Mouse (Mus musculus) embryonic facial prominence, embryonic 10.5 days (tissue): Measurements from ENCODE around the gene Mtfr1l. TPM values are rescaled to one million over a fixed set of nuclear protein-coding genes. Genes with fewer than 3 reads are reported as not detected.
A peak's percentile ranks its signal among the peaks of the same experiment; 100 is the strongest.
"Not testable (repeated sequence)": the region's sequence is repeated elsewhere in the genome, so short reads cannot be mapped to it uniquely, and the experiment has no call there.

Experiments used
- DNase-seq: peaks from one replicate; pipeline ENCODE4 v3.0.0-alpha.2; 2017; ENCODE audit warnings: low spot score
- H3K27ac ChIP-seq: fragments of 300-500 bp; sonication (generic); replicated peaks from 2 replicates; pipeline ENCODE4 v1.5.1; 2016; ENCODE audit warnings: mild to moderate bottlenecking
- H3K27me3 ChIP-seq: fragments of 300-500 bp; sonication (generic); replicated peaks from 2 replicates; pipeline ENCODE4 v1.6.1; 2016; ENCODE audit warnings: low read depth, mild to moderate bottlenecking; ENCODE audit not compliant: poor library complexity, severe bottlenecking
- H3K36me3 ChIP-seq: fragments of 300-500 bp; sonication (generic); replicated peaks from 2 replicates; pipeline ENCODE4 v1.6.1; 2016; ENCODE audit warnings: mild to moderate bottlenecking, moderate library complexity
- H3K4me1 ChIP-seq: fragments of 300-500 bp; sonication (generic); 2 replicates; pipeline ENCODE4 v1.6.1; 2016
- H3K4me3 ChIP-seq: fragments of 300-500 bp; sonication (generic); 2 replicates; pipeline ENCODE4 v1.5.1; 2016; ENCODE audit warnings: mild to moderate bottlenecking, moderate library complexity
- H3K9me3 ChIP-seq: fragments of 300-500 bp; sonication (generic); 2 replicates; pipeline ENCODE4 v1.6.1; 2016; ENCODE audit warnings: mild to moderate bottlenecking
- WGBS: fragments of 180-500 bp; shearing (Covaris S2); methylation state at CpG from one replicate; pipeline ENCODE4 v1.1.7; 2016; 5-methylcytosine and 5-hydroxymethylcytosine counted together
- polyA plus RNA-seq: library from polyadenylated mRNA; unstranded; fragments of >200 nt; fragmentation: Nextera tagmentation; extraction: Ambion mirVana; gene quantifications from 2 replicates; pipeline ENCODE4 v1.2.1, GENCODE M21; 2016

Mtfr1l gene
- polyA plus RNA-seq, 1 experiment from 2014 or later: 114 TPM

DNA sequence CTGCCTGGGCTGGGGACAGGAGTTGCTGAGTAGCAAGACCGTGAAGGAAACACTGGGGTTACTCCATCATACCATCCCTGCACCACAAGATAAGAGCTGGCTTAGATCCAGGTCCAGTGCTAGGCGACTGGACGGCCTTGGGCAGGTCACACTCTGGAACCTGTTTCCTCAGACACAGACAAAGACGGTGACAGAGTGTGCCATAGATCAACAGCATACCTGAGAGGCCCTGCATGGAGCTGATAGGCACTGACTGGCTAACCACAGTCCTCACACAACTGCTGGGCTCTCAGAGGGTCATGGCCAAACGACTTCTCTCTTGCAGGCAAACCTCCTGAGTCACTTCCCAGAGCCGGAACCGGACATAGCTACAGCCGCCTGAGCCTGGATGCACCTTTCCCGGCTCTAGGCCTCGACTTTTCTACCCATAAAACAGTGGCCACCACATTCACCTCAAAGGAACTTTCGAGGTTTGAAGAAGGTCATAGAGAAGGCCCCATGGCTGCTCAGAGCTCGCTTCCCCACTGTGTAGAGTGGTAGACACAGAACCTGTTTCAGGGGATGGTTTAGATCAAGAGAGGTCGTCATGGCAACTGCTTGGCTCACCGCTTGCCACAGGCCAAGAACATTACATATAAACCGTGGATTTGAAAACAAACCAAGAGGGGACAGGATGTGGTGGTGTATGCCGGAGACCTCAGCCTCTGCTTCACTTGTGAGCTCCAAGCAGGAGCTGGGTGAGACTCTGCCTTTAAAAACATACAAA lies 40.2 kb downstream of the Mtfr1l start:
- DNase-seq: peak; percentile 41
- peak overlapping the region; percentile 36; the same call in 1 of the 2 replicates for H3K27ac ChIP-seq
- no peaks in the 10 kb centered on the region for H3K9me3 ChIP-seq
- 73% methylated on average over 16 of the region's 16 CpGs for WGBS
- H3K36me3 ChIP-seq: no peaks in the 10 kb centered on the region
- no peak overlapping the region for H3K4me3 ChIP-seq
- peaks cover 32% of the 10 kb centered on the region for H3K4me1 ChIP-seq
- H3K27me3 ChIP-seq: peaks cover 27% of the 10 kb centered on the region

DNA sequence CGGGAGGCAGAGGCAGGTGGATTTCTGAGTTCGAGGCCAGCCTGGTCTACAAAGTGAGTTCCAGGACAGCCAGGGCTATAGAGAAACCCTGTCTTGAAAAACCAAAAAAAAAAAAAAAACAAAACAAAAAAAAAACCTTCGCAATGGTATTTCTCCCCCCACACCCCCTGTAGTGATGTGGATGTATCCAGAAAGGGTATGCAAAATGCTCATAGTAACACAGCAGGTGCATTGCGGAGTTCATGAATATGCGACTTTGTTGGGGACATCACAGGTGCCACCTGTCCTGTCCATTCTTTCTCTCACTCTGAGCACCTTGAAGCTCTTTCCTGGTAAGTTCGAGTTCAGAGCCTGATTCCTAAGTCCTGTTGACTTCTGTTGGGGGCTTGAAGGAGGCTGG lies 41.0 kb downstream of the Mtfr1l start:
- H3K36me3 ChIP-seq, H3K9me3 ChIP-seq, H3K4me3 ChIP-seq, H3K27ac ChIP-seq, DNase-seq: not testable (repeated sequence)
- WGBS: 89% methylated on average over 6 of the region's 6 CpGs
- peaks cover 27% of the 10 kb centered on the region for H3K27me3 ChIP-seq
- peaks cover 32% of the 10 kb centered on the region for H3K4me1 ChIP-seq

DNA sequence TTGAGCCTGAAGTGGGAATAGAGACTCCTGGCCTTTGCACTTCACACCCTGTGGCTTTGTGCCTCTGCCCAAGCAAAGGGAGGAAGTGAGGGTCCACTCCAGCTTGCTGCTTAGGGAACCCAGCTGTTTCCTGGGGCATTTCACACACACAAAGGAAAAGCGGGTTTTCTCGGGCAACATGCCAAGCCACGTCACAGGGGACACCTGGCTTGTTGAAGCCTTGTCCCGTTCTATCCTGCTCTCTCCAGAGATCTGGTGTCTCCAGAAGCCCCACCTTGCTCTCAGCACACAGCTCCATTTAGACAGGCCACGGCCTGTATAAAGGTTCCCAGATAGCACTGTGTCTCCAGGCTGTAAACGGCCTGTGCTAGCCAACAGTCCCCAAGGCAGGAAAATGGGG lies 43.5 kb downstream of the Mtfr1l start:
- Histone ChIP-seq H3K27ac (no peak overlapping the region), H3K27me3 (peaks cover 11% of the 10 kb centered on the region), H3K9me3 (no peaks in the 10 kb centered on the region), H3K4me3 (no peak overlapping the region), H3K4me1 (peaks cover 25% of the 10 kb centered on the region), H3K36me3 (no peaks in the 10 kb centered on the region)
- no peak for DNase-seq
- WGBS: 86% methylated on average over 6 of the region's 6 CpGs

DNA sequence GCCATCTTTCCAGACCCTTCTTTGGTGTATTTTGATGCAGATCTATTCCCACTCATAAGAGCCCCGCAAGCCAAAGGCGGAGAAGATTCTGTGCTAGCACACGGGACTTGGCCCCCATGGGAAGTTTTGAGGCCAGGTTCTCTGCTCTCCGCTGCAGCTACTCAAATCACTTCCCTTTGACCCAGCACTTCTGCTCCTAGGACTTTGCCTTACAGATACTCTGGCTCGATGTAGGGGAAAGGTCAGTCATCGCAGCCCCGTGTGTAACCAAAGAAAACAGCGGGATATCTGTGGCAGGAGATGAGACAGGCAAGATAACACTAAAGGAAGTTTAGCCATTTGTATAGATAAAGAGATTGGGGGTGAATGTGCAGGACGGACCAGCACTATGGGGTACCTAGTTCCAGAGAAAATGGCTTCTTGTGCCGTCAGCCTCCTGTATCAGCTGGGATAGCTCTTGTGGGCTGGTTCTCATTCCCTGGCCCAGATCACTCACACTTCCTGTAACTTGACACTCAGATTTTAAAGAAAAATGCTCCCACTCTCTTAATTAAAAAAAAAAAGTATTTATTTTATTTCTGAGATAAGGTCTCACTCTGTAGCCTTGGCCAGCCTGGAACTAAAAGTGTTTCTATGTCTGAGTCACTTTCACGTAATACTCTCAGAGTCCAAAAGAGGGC lies 45.1 kb downstream of the Mtfr1l start:
- Histone ChIP-seq H3K27me3 (no peaks in the 10 kb centered on the region), H3K36me3 (no peaks in the 10 kb centered on the region), H3K4me1 (peaks cover 14% of the 10 kb centered on the region), H3K4me3 (no peak overlapping the region), H3K9me3 (no peaks in the 10 kb centered on the region), H3K27ac (no peak overlapping the region)
- WGBS: 87% methylated on average over 11 of the region's 11 CpGs
- DNase-seq: no peak

DNA sequence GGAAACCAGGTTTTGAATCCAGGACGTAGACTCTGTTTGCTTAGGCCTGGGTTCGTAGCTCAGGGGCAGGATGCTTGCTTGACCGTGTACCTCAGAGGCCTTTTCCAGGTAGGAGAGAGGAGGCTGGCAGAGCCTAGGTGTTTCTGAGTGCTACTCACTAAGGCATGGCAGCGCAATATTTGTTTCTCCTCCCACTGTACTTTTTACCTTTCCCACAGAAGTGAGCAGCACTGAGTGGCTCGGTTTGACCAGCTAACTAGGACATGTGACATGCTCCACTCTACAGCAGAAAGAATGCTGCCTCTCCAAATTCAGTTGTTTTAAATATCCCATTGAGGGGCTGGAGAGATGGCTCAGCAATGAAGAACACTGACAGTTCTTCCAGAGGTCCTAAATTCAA lies 47.0 kb downstream of the Mtfr1l start:
- Histone ChIP-seq H3K9me3 (no peaks in the 10 kb centered on the region), H3K27ac (no peak overlapping the region), H3K4me3 (no peak overlapping the region), H3K36me3 (no peaks in the 10 kb centered on the region), H3K27me3 (peaks cover 13% of the 10 kb centered on the region; the same call in 1 of the 2 replicates), H3K4me1 (peaks cover 13% of the 10 kb centered on the region)
- 92% methylated on average over 5 of the region's 5 CpGs for WGBS
- DNase-seq: no peak

DNA sequence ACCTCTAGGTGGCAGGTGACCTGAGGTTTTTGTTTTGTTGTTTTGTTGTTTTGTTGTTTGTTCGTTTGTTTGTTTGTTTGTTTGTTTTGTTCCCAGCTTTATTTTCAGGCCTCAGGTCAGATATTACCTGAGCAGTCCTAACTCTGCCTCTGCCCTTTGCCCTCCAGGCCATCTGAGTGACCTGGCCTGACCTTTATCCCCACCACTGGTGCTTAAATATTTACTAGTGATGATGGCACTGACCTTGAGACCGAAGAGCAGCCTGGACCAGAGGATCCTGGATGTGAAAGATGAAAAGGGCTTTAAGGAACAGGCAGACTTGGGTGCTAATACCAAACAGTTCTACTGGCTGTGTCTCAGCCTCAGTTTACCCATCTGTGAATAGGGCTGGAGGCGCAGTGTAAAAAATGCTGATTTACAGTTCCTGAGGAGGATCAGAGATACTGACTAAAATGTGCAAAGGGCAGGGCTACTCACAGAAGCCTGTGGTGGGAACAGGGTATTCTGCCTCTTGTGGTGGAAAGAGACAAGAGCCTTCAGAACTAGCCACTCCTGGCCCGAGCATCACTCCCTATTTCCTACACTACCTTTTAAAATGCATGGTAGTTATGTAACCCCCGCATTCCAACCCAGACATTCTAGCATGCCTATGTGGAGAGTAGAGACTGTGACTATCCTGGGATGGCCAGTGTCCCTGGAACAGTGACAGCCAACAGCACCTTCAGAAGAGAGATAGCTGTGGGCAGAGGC lies 49.9 kb downstream of the Mtfr1l start:
- DNase-seq: no peak
- no peaks in the 10 kb centered on the region for H3K9me3 ChIP-seq
- WGBS: 85% methylated on average over 5 of the region's 5 CpGs
- H3K27me3 ChIP-seq: peaks cover 21% of the 10 kb centered on the region
- no peak overlapping the region for H3K4me3 ChIP-seq
- H3K27ac ChIP-seq: no peak overlapping the region
- no peaks in the 10 kb centered on the region for H3K36me3 ChIP-seq
- peaks cover 9% of the 10 kb centered on the region for H3K4me1 ChIP-seq

DNA sequence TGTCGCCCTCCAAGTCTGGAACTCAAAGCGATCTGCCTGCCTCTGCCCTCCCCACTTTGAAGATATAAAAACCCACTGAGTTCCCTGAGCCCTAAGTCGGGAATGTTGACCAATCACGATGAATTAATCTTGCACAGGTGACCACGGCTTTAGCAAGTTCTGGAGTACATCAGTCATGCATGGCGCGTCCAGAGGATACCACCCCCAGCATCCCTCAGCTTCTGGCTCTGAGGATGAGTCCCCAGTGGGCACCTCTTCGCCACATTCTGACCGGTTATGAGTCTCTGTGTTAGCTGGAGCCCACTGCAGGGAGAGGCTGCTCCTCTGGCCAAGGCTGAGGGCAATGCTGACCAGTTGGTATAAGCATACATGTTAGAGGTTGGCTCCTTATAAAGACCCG lies 51.0 kb downstream of the Mtfr1l start:
- H3K27me3 ChIP-seq: peaks cover 21% of the 10 kb centered on the region
- H3K9me3 ChIP-seq: no peaks in the 10 kb centered on the region
- no peaks in the 10 kb centered on the region for H3K36me3 ChIP-seq
- H3K4me3 ChIP-seq: no peak overlapping the region
- DNase-seq: no peak
- peaks cover 9% of the 10 kb centered on the region for H3K4me1 ChIP-seq
- no peak overlapping the region for H3K27ac ChIP-seq
- 85% methylated on average over 10 of the region's 10 CpGs for WGBS

DNA sequence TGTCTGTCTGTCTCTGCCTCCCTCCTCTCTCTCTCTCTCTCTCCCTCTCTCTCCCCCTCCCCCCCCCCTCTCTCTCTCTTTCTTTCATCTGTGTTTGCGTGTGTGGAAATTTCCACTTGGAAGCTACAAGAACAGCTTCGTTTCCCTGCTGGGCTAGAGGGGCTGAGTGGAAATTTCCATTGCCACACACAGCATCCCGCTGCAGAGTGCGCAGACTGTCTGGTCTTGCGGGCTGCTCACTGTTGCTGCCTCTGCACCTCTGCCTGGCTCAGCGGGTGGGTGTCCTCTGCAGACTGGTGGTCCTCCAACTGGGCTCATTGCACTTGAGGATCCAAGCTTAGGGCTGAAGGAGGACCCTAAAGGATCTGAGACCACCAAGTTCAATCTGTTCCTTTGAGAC lies 51.5 kb downstream of the Mtfr1l start:
- WGBS: 63% methylated on average over 6 of the region's 6 CpGs
- Histone ChIP-seq H3K27ac (no peak overlapping the region), H3K9me3 (no peaks in the 10 kb centered on the region), H3K36me3 (no peaks in the 10 kb centered on the region), H3K4me1 (peaks cover 9% of the 10 kb centered on the region), H3K4me3 (no peak overlapping the region), H3K27me3 (peaks cover 21% of the 10 kb centered on the region)
- no peak for DNase-seq

DNA sequence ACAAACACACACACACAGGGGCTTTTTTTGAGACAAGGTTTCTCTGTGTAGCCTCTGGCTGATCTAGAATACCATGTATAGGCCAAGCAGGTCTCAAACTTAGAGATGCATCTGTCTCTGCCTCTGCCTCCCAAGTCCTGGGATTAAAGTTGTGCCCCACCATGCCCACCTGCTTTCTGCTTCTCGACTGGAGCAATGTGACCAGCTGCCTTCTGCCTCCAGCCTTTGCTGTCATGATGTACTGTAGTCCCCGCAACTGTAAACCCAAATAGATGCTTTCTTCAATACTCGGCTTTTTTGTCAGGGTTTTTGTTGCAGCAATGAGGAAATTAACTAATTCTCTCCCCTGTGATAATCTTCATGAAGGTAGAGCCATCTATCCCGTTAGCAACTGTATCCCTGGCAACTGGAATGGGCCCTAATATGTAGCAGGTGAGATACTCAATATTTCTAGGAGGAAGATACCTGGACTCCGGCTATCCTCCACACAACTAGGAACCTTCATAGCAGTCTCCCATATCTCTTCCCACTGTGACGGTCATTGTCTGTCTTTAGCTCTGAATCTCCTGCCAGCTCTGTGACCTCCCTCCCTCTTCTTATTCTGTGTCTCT lies 52.0 kb downstream of the Mtfr1l start:
- Histone ChIP-seq H3K4me3 (no peak overlapping the region), H3K9me3 (no peaks in the 10 kb centered on the region), H3K4me1 (peaks cover 6% of the 10 kb centered on the region), H3K27ac (no peak overlapping the region), H3K27me3 (peaks cover 21% of the 10 kb centered on the region), H3K36me3 (no peaks in the 10 kb centered on the region)
- DNase-seq: no peak
- 71% methylated on average over 6 of the region's 6 CpGs for WGBS

DNA sequence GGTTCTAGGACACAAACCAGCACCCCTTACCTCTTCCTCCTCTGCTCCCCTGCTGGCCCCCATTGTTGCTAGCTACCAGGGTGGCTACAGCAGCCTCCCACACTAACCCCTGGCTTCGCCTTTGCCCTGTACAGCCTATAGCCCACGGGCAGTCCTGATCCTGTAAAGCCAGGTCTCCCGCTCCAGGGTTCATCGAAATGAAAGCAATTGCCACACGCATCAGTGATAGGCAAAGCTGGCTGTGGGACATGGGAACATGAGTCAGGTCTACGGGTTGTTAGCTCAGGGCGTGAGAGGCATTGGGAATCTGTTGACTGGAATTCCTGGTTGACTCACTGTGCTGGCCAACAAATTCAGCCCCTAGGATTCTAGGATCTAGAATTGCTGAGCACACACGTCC lies 52.7 kb downstream of the Mtfr1l start:
- Histone ChIP-seq H3K27me3 (peaks cover 21% of the 10 kb centered on the region), H3K4me3 (no peak overlapping the region), H3K27ac (no peak overlapping the region), H3K36me3 (no peaks in the 10 kb centered on the region), H3K9me3 (no peaks in the 10 kb centered on the region), H3K4me1 (peaks cover 5% of the 10 kb centered on the region)
- DNase-seq: no peak
- 86% methylated on average over 8 of the region's 8 CpGs for WGBS

DNA sequence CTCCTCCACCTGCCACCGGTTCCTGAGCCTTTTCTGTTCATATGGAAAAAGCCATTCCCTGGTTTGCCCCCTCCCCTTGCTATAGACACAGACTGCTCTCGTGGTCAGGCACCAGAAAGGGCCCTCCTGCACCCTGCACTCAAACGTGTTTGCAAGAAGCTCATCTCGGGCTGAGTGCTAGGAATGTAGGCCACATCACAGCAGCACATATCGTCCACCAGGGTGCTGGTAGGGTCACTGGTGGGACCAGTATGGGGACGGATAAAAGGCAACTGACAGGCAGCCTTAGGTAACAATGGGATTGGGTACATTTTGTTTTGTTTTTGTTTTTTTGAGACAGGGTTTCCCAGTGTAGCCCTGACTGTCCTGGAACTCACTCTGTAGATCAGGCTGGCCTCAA lies 53.9 kb downstream of the Mtfr1l start:
- H3K27me3 ChIP-seq: peaks cover 21% of the 10 kb centered on the region
- H3K36me3 ChIP-seq: peaks cover 11% of the 10 kb centered on the region
- no peak overlapping the region for H3K4me3 ChIP-seq
- no peaks in the 10 kb centered on the region for H3K9me3 ChIP-seq
- no peak overlapping the region for H3K27ac ChIP-seq
- DNase-seq: no peak
- H3K4me1 ChIP-seq: peaks cover 5% of the 10 kb centered on the region
- 65% methylated on average over 6 of the region's 6 CpGs for WGBS

DNA sequence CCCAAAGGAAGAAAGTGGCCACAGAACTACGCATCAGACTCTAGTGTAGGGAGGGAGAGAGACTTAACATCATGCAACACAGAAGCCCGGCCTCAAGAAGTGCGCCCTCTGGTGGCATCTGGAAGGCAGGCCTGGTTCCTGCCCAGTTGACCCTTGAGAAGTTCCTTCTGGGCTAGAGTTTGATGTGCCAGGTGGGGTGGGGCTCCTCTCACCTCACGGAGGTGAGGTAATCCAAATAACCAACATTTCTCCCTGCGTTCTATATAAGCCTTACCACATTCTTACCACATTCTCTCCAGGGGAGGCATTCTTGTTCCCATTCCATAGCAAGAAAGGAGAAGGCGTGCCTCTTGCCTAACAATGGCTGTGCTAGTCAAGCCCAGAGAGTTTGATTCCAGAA lies 54.3 kb downstream of the Mtfr1l start:
- Histone ChIP-seq H3K4me1 (peaks cover 5% of the 10 kb centered on the region), H3K4me3 (no peak overlapping the region), H3K9me3 (no peaks in the 10 kb centered on the region), H3K27ac (no peak overlapping the region), H3K36me3 (peaks cover 15% of the 10 kb centered on the region), H3K27me3 (peaks cover 21% of the 10 kb centered on the region)
- DNase-seq: peak; percentile 79
- 24% methylated on average over 6 of the region's 6 CpGs for WGBS
